Mouse (Mus musculus): Measurements from ENCODE around the gene Jag2. TPM values are rescaled to one million over a fixed set of nuclear protein-coding genes. Genes with fewer than 3 reads are reported as not detected.
A peak's percentile ranks its signal among the peaks of the same experiment; 100 is the strongest.

Jag2 gene
- polyA plus RNA-seq, 1 experiment from 2014 or later: 5.9 TPM

DNA sequence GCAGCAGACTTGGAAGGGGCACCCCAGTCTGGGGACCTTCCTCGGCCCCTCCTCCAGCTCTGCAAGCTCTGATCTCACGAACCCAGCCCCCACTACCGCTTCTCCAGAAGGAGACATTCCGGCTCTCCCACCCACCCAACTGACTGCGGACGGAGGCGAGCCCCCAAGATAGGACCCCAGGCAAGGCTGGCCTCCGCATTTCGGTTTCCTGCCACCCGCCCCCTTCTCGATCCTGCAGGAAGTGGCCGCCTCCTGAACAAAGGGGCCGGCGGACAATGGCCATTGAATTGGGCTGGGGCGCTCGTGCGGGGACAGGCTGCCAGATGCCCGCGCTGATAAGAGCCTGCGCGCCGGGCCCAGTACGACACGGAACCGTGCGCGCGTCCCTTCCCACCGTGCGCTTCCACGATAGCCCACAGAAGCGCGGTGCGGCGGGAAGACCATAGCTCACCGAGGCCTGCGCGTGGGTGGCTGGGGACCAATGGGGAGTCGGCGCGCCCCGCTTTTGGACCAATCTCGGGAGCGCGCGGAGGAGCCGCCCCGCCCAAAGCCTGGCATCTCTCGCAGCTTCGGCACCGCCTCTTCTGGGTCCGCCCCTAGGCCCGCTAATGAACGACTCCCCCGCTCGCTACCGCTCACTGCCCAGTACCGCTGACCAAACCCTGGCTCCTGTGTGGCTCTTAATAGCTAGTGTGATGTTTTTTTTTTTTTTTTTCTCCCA lies 20.6 kb upstream of the Jag2 start:
- WGBS: under 1% methylated on average over 57 of the region's 58 CpGs
- H3K4me1 ChIP-seq (ENCODE audit: control insufficient read depth, insufficient read depth, low read length): peaks cover 8% of the 10 kb centered on the region
- peak; percentile 94 for DNase-seq (ENCODE audit: low spot score)
- no peaks in the 10 kb centered on the region for H3K27me3 ChIP-seq (ENCODE audit: control insufficient read depth, insufficient read depth, low read length)
- peak overlapping the region; percentile 52 for H3K4me3 ChIP-seq (ENCODE audit: low read depth, low read length)
- peak; percentile 82 for ATAC-seq (ENCODE audit: insufficient read depth, low FRiP score, low TSS enrichment)
- peak overlapping the region; percentile 81 for H3K4me2 ChIP-seq (ENCODE audit: low read depth)
- H3K9me3 ChIP-seq (ENCODE audit: control insufficient read depth, low read length): no peaks in the 10 kb centered on the region
- peak overlapping the region; percentile 80 for H3K27ac ChIP-seq (ENCODE audit: low read depth, low read length)
- peak overlapping the region; percentile 79 for H3K9ac ChIP-seq (ENCODE audit: low read length)
- no peaks in the 10 kb centered on the region for H3K36me3 ChIP-seq (ENCODE audit: control insufficient read depth, insufficient read depth, low read length)

GRCm38 (mm10) chr12:112947307-112947706 lies 17.7 kb upstream of the Jag2 start:
- H3K27ac ChIP-seq (ENCODE audit: low read depth, low read length): no peak overlapping the region
- no peak overlapping the region for H3K4me3 ChIP-seq (ENCODE audit: low read depth, low read length)
- H3K27me3 ChIP-seq (ENCODE audit: control insufficient read depth, insufficient read depth, low read length): no peaks in the 10 kb centered on the region
- H3K4me2 ChIP-seq (ENCODE audit: low read depth): no peak overlapping the region
- no peaks in the 10 kb centered on the region for H3K36me3 ChIP-seq (ENCODE audit: control insufficient read depth, insufficient read depth, low read length)
- H3K9me3 ChIP-seq (ENCODE audit: control insufficient read depth, low read length): no peaks in the 10 kb centered on the region
- 27% methylated on average over 4 of the region's 4 CpGs for WGBS
- ATAC-seq (ENCODE audit: insufficient read depth, low FRiP score, low TSS enrichment) (no peak), DNase-seq (ENCODE audit: low spot score) (no peak)
- H3K9ac ChIP-seq (ENCODE audit: low read length): no peak overlapping the region
- peaks cover 8% of the 10 kb centered on the region for H3K4me1 ChIP-seq (ENCODE audit: control insufficient read depth, insufficient read depth, low read length)

DNA sequence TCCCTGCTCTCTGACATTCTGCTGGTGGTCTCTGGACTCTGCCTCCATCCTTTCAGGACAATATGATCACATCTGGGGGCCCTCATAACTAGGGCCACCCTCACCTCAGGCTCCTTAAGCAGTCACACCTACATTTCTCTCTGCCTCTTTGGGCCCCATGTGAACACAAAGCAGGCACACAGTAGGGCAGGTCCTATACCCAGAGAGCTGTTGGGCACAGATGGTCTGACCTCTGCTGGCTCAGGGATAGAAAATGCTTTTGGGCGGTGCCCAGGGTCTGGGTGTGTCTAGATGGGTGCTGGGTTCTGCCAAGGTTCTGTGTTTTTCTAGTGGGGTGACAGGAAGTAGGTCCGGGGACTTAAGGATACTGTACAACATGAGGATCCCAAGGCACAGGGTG lies 14.1 kb upstream of the Jag2 start:
- Histone ChIP-seq H3K9me3 (ENCODE audit: control insufficient read depth, low read length) (no peaks in the 10 kb centered on the region), H3K4me3 (ENCODE audit: low read depth, low read length) (no peak overlapping the region), H3K4me2 (ENCODE audit: low read depth) (no peak overlapping the region), H3K27ac (ENCODE audit: low read depth, low read length) (no peak overlapping the region), H3K9ac (ENCODE audit: low read length) (no peak overlapping the region), H3K36me3 (ENCODE audit: control insufficient read depth, insufficient read depth, low read length) (no peaks in the 10 kb centered on the region), H3K27me3 (ENCODE audit: control insufficient read depth, insufficient read depth, low read length) (no peaks in the 10 kb centered on the region), H3K4me1 (ENCODE audit: control insufficient read depth, insufficient read depth, low read length) (no peaks in the 10 kb centered on the region)
- ATAC-seq (ENCODE audit: insufficient read depth, low FRiP score, low TSS enrichment) (no peak), DNase-seq (ENCODE audit: low spot score) (no peak)
- WGBS: 88% methylated on average over 2 of the region's 2 CpGs

DNA sequence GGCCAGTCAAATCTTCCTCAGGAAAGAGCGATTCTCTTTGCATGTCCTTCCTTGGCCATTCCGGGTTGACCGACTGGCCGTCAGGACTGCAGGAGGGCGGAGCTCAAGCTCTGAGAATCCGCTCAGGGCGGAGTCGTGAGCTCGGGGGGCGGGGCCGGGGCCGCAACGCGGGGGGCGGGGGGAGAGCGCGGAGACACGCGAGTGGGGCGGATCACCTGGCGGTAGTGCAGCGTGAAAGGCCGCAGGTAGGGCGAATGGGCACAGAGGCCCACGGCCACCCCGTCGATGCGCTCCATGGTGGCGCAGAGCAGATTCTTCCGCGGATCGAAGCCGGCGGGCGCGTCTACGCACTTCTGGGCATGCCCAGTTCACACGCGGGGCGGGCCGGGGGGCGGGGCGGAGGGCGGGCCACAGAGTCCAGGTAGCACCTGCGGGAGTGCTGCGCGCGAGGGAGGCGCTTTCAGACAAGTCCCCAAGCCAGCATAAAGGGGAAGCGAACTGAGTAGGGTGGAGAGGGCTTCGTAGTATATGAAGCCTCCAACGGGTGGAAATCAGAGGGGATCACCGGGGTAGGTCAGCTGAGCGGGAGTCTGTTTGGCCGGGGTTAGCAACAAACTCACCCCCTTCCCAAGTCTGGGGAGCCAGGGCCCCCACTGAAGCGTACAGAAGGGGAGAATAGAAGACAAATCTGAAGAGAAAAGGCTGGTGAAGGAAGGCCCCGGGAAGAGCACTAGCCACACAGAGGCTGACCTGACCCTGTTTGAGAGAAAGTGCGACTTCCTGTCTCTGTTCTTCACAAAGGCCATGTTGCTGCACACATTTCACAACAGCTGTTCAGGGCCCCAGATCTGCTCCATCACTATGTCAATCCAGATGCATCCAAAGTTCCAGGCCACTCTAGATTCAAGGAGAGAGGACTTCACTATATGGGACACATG lies 12.5 kb upstream of the Jag2 start, which contains the start of gene Nudt14:
Gene Nudt14 (minus strand): TSS at position 349 of the 938 bp plus-strand sequence.
- DNase-seq (ENCODE audit: low spot score) (peak; percentile 67), ATAC-seq (ENCODE audit: insufficient read depth, low FRiP score, low TSS enrichment) (peak; percentile 67)
- Histone ChIP-seq H3K4me2 (ENCODE audit: low read depth) (peak within 1 kb of the TSS; percentile 65), H3K27me3 (ENCODE audit: control insufficient read depth, insufficient read depth, low read length) (no peaks in the 10 kb centered on the region), H3K4me3 (ENCODE audit: low read depth, low read length) (peak within 1 kb of the TSS; percentile 73), H3K27ac (ENCODE audit: low read depth, low read length) (0 out of 2 replicates have a peak within 1 kb of the TSS, but pooled peaks have one; percentile 29), H3K4me1 (ENCODE audit: control insufficient read depth, insufficient read depth, low read length) (no peaks in the 10 kb centered on the region), H3K9me3 (ENCODE audit: control insufficient read depth, low read length) (no peaks in the 10 kb centered on the region), H3K36me3 (ENCODE audit: control insufficient read depth, insufficient read depth, low read length) (no peaks in the 10 kb centered on the region), H3K9ac (ENCODE audit: low read length) (peak within 1 kb of the TSS; percentile 66)
- WGBS: 3% methylated on average over 57 of the region's 58 CpGs

DNA sequence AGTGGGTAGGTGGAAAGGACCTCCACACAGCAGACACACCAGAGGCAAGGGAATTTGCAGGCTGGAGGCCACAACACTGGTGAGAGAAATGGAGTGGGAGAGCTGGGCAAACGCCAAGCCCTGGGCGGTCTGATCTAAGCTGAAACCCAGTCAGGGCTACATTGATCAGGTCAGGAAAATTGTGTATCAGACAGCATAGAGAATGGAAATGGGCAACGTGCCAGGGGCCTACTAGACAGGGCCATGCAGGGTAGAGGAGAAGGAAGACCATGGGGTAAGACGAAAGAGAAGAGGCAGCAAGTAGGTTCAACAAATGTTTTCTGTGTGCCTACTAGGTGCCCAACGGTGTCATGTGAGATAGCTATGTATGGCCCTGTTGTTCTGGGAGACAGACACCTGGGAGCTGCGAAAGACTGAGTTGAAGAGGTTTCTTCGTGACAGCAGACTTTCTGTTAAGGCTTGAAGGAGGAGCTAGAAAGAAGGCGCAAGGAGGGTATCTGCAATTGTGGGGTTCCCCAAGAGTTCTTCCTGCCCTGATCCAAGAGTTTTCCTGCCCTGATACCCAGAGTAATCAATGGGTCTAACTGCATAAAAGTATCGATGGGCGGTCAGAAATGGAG lies 11.7 kb upstream of the Jag2 start:
- H3K4me3 ChIP-seq (ENCODE audit: low read depth, low read length): peak overlapping the region; percentile 73
- DNase-seq (ENCODE audit: low spot score) (no peak), ATAC-seq (ENCODE audit: insufficient read depth, low FRiP score, low TSS enrichment) (no peak)
- no peaks in the 10 kb centered on the region for H3K4me1 ChIP-seq (ENCODE audit: control insufficient read depth, insufficient read depth, low read length)
- 43% methylated on average over 10 of the region's 10 CpGs for WGBS
- peak overlapping the region; percentile 66; the same call in 1 of the 2 replicates for H3K9ac ChIP-seq (ENCODE audit: low read length)
- no peaks in the 10 kb centered on the region for H3K36me3 ChIP-seq (ENCODE audit: control insufficient read depth, insufficient read depth, low read length)
- no peaks in the 10 kb centered on the region for H3K9me3 ChIP-seq (ENCODE audit: control insufficient read depth, low read length)
- no peak overlapping the region for H3K27ac ChIP-seq (ENCODE audit: low read depth, low read length)
- peak overlapping the region; percentile 65 for H3K4me2 ChIP-seq (ENCODE audit: low read depth)
- H3K27me3 ChIP-seq (ENCODE audit: control insufficient read depth, insufficient read depth, low read length): no peaks in the 10 kb centered on the region

GRCm38 (mm10) chr12:112940710-112941109 lies 11.1 kb upstream of the Jag2 start:
- no peaks in the 10 kb centered on the region for H3K4me1 ChIP-seq (ENCODE audit: control insufficient read depth, insufficient read depth, low read length)
- no peaks in the 10 kb centered on the region for H3K9me3 ChIP-seq (ENCODE audit: control insufficient read depth, low read length)
- ATAC-seq (ENCODE audit: insufficient read depth, low FRiP score, low TSS enrichment) (no peak), DNase-seq (ENCODE audit: low spot score) (no peak)
- H3K9ac ChIP-seq (ENCODE audit: low read length): no peak overlapping the region
- no peaks in the 10 kb centered on the region for H3K27me3 ChIP-seq (ENCODE audit: control insufficient read depth, insufficient read depth, low read length)
- H3K4me2 ChIP-seq (ENCODE audit: low read depth): no peak overlapping the region
- H3K4me3 ChIP-seq (ENCODE audit: low read depth, low read length): no peak overlapping the region
- no peak overlapping the region for H3K27ac ChIP-seq (ENCODE audit: low read depth, low read length)
- no peaks in the 10 kb centered on the region for H3K36me3 ChIP-seq (ENCODE audit: control insufficient read depth, insufficient read depth, low read length)
- 72% methylated on average over 9 of the region's 9 CpGs for WGBS

DNA sequence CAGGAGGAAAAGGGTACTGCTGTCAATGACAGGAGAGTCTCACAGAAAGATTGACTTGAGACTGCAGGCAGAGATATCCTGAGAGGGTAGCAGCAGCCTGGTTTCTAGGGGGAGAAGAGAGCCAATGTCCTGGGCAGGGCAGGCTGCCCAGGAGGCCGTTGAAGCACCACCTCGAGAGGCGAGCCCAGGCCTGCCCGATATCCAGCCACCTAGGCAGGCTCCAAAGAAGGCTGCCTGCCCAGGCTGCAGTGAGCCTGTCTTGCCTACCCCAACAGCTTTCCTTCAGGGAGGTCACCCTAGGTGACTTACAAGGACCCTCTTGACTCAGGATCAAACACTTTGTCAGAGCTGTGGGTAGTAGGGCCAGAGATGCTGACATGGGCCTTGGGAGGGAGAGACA lies 10.7 kb upstream of the Jag2 start:
- no peaks in the 10 kb centered on the region for H3K9me3 ChIP-seq (ENCODE audit: control insufficient read depth, low read length)
- H3K4me1 ChIP-seq (ENCODE audit: control insufficient read depth, insufficient read depth, low read length): no peaks in the 10 kb centered on the region
- DNase-seq (ENCODE audit: low spot score) (no peak), ATAC-seq (ENCODE audit: insufficient read depth, low FRiP score, low TSS enrichment) (no peak)
- 87% methylated on average over 4 of the region's 4 CpGs for WGBS
- H3K4me2 ChIP-seq (ENCODE audit: low read depth): no peak overlapping the region
- H3K4me3 ChIP-seq (ENCODE audit: low read depth, low read length): no peak overlapping the region
- H3K36me3 ChIP-seq (ENCODE audit: control insufficient read depth, insufficient read depth, low read length): no peaks in the 10 kb centered on the region
- no peak overlapping the region for H3K9ac ChIP-seq (ENCODE audit: low read length)
- no peak overlapping the region for H3K27ac ChIP-seq (ENCODE audit: low read depth, low read length)
- no peaks in the 10 kb centered on the region for H3K27me3 ChIP-seq (ENCODE audit: control insufficient read depth, insufficient read depth, low read length)

GRCm38 (mm10) chr12:112938873-112939565 lies 9.4 kb upstream of the Jag2 start:
- Histone ChIP-seq H3K36me3 (ENCODE audit: control insufficient read depth, insufficient read depth, low read length) (no peaks in the 10 kb centered on the region), H3K9ac (ENCODE audit: low read length) (no peak overlapping the region; the same call in 1 of the 2 replicates), H3K4me2 (ENCODE audit: low read depth) (no peak overlapping the region), H3K4me3 (ENCODE audit: low read depth, low read length) (no peak overlapping the region), H3K27ac (ENCODE audit: low read depth, low read length) (no peak overlapping the region), H3K4me1 (ENCODE audit: control insufficient read depth, insufficient read depth, low read length) (no peaks in the 10 kb centered on the region), H3K9me3 (ENCODE audit: control insufficient read depth, low read length) (no peaks in the 10 kb centered on the region), H3K27me3 (ENCODE audit: control insufficient read depth, insufficient read depth, low read length) (no peaks in the 10 kb centered on the region)
- no peak for ATAC-seq (ENCODE audit: insufficient read depth, low FRiP score, low TSS enrichment)
- DNase-seq (ENCODE audit: low spot score): peak; percentile 63
- WGBS: 60% methylated on average over 10 of the region's 10 CpGs

Measured in neural tube, embryonic 11.5 days (tissue).